Mouse (Mus musculus) macrophage (primary cell): ENCODE measurements around the gene Kank1. TPM values are rescaled to one million over a fixed set of nuclear protein-coding genes. Genes with fewer than 3 reads are reported as not detected.

Experiments
- H3K27ac ChIP-seq: fragments of 350-480 bp; formaldehyde crosslinking; 2 replicates; pipeline ENCODE4 v1.9.0; 2021
- H3K36me3 ChIP-seq: fragments of 350-480 bp; formaldehyde crosslinking; 2 replicates; pipeline ENCODE4 v1.9.0; 2021; ENCODE audit errors: inconsistent target
- H3K4me3 ChIP-seq: fragments of 350-480 bp; formaldehyde crosslinking; 2 replicates; pipeline ENCODE4 v1.9.0; 2021; ENCODE audit errors: inconsistent target
- H3K79me2 ChIP-seq: fragments of 350-480 bp; formaldehyde crosslinking; 2 replicates; pipeline ENCODE4 v1.9.0; 2021; ENCODE audit errors: inconsistent target
- WGBS: methylation state at CpG from one replicate; pipeline ENCODE4 v1.1.7; 2026; ENCODE audit warnings: inconsistent platforms; ENCODE audit not compliant: missing documents; 5-methylcytosine and 5-hydroxymethylcytosine counted together
- polyA plus RNA-seq: library from polyadenylated mRNA; stranded (reverse); fragments of 250-400 nt; gene quantifications from 3 replicates; pipeline ENCODE4 v1.2.4, GENCODE M21; 2018; ENCODE audit warnings: inconsistent platforms
- total RNA-seq, 78 experiments: library from RNA; depleted of rRNA; stranded (reverse); fragments of 250-400 nt; gene quantifications; 1 replicate in 9 of 78; 2 replicates in 24 of 78; 3 replicates in 43 of 78; 4 replicates in 2 of 78; pipeline ENCODE4 v1.2.4; 2018; ENCODE audit warnings: inconsistent platforms in 56 of 78

The Kank1 gene
- 1 to 10 TPM in 1 of 26 experiments, under 1 TPM in 1, not detected in 24; 0.25 to 2.4 TPM for total RNA-seq (2018; cell fraction: chromatin; rRNA removed)
- total RNA-seq (2018; cell fraction: cytosol; rRNA removed) = not detected
- under 1 TPM in 1 of 26 experiments, not detected in 25; 0.41 TPM for total RNA-seq (2018; cell fraction: nucleus; rRNA removed)
- polyA plus RNA-seq = not detected in 3 replicates

DNA sequence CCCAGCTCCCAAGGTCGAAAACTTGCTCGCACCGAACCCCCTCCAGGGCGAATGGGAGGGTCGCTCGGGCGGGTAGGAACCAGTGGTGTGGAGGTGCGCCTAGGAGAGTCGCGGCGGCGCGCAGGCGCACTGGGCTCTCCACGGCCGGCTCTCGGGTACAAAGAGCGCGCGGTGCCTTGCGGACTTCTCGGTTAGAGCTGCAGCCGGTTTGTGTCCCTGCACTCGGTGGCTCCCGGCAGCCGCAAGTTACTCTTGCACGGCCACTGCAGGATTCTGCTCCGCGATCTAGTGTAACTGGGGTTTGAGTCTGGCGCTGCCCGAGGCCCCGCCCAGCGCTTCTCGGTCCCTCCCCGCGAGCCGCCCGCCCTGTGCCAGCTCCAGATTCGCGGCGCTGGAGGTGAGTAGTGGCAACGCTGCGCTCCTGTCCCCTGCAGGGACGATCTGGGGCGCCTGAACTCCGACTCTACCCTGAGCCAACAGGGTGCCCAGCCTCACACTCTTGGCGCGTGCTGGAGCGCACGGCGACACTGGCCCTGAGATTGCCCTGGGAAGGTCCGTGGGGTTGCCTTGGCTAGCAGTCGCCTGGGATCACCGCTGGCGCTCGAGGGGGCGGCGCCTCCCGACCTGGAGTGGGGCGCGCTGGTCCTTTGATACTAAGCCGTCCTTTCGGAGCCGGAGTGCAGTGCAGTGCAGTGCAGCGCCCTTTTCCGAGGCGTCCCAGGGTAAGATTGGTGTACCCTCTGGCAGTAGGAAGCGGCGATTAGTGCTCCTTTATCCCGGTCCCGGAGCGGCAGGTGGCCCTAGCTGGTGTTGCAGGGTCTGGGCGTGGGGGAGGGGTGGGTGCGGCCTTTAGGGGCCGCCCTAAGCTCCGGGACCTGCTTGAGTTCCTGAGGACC lies at the start of gene Kank1:
Gene Kank1, plus strand, starts transcription at position 380 of the 896 bp plus-strand sequence.
- Histone ChIP-seq H3K36me3 (no peaks in the 10 kb centered on the region), H3K4me3 (no peak within 1 kb of the TSS), H3K79me2 (no peaks in the 10 kb centered on the region), H3K27ac (no peak within 1 kb of the TSS)
- 2% methylated on average over 74 of the region's 76 CpGs for WGBS

- Histone ChIP-seq H3K79me2 (no peaks in the 10 kb centered on the region), H3K36me3 (peaks cover 100% of the 10 kb centered on the region), H3K27ac (no peak overlapping the region), H3K4me3 (no peak overlapping the region)
- 98% methylated on average over 12 of the region's 18 CpGs for WGBS
These were observed 49.1 kb upstream of the Kank1 start for GRCm38 (mm10) chr19:25187681-25188080.

GRCm38 (mm10) chr19:25193751-25194150 lies 43.0 kb upstream of the Kank1 start:
- Histone ChIP-seq H3K27ac (no peak overlapping the region), H3K36me3 (peaks cover 98% of the 10 kb centered on the region), H3K79me2 (no peaks in the 10 kb centered on the region), H3K4me3 (no peak overlapping the region)
- WGBS = 97% methylated on average over 9 of the region's 9 CpGs

DNA sequence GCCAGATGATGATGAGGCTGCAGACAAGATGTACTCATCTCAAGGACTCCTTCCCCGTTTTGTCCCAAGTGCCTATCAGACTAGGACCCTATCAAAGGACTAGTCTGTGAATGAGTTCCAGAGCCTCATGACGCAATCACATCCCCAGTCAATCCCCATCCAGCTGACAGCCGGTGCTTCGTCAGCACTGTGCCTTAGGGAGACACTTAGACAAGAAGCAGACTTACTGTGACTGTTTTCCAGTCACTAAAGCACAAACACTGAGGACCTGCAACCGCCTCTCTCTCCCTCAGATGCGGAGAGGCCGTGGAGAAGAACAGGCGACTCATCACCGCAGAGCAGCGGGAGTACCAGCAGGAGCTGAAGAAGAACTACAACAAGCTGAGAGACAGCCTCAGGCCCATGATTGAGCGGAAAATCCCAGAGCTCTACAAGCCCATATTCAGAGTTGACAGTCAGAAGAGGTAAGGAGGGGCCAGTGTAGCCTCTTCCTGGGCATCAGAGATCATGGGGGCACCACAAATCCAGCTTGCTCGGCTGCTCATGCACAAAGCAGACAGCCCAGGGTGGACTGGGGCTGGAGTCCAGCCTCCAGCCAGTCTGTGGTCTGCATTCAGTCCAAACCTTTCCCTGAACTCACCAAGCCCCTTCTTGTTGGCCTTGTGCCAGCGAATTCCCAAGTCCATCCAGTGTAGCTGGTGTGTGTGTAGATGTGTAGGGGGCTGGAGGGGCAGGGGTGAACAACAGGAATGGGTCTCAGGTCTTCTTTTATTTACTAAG lies 36.5 kb upstream of the Kank1 start:
- 92% methylated on average over 13 of the region's 13 CpGs for WGBS
- H3K27ac ChIP-seq = no peak overlapping the region
- H3K79me2 ChIP-seq = no peaks in the 10 kb centered on the region
- H3K36me3 ChIP-seq = peaks cover 78% of the 10 kb centered on the region
- H3K4me3 ChIP-seq = no peak overlapping the region

GRCm38 (mm10) chr19:25203077-25203476 lies 33.7 kb upstream of the Kank1 start:
- Histone ChIP-seq H3K4me3 (no peak overlapping the region), H3K36me3 (peaks cover 51% of the 10 kb centered on the region), H3K79me2 (no peaks in the 10 kb centered on the region), H3K27ac (no peak overlapping the region)
- 93% methylated on average over 12 of the region's 12 CpGs for WGBS

GRCm38 (mm10) chr19:25206969-25207368 lies 29.8 kb upstream of the Kank1 start:
- no peak overlapping the region for H3K27ac ChIP-seq
- no peak overlapping the region for H3K4me3 ChIP-seq
- H3K36me3 ChIP-seq = peaks cover 13% of the 10 kb centered on the region; the same call in 1 of the 2 replicates
- no peaks in the 10 kb centered on the region for H3K79me2 ChIP-seq
- WGBS = 71% methylated on average over 12 of the region's 12 CpGs

GRCm38 (mm10) chr19:25207731-25208361 lies 28.9 kb upstream of the Kank1 start:
- Histone ChIP-seq H3K4me3 (no peak overlapping the region), H3K36me3 (peaks cover 4% of the 10 kb centered on the region; the same call in 1 of the 2 replicates), H3K79me2 (no peaks in the 10 kb centered on the region), H3K27ac (no peak overlapping the region)
- WGBS = 31% methylated on average over 23 of the region's 23 CpGs

DNA sequence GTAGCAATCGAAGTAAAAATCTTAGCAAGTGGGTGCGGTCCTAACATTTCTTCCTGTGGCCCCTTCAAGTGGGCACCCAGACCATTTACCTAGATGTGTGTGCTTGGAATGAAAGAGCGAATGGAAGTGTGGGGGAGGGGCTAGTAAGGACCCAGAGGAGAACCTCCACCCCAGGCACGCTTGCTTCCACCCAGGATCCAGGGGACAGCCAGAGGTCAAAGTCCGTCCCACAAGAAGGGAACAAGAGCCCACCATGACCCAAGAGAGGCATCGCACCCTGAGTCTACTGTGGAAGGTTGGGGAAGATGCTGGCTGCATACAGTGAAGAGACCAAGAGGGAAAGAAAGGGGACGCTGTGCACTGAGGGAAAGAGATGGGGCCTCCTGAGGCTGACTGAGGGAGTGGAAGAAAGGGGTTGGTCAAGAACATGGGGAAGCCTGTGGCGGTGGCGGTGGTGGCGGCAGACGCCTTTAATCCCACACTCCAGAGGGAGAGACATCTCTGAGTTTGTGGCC lies 28.1 kb upstream of the Kank1 start:
- Histone ChIP-seq H3K4me3 (no peak overlapping the region), H3K79me2 (no peaks in the 10 kb centered on the region), H3K27ac (no peak overlapping the region), H3K36me3 (no peaks in the 10 kb centered on the region)
- WGBS = 86% methylated on average over 11 of the region's 11 CpGs

- 88% methylated on average over 2 of the region's 2 CpGs for WGBS
- no peak overlapping the region for H3K27ac ChIP-seq
- H3K4me3 ChIP-seq = no peak overlapping the region
- H3K79me2 ChIP-seq = no peaks in the 10 kb centered on the region
- no peaks in the 10 kb centered on the region for H3K36me3 ChIP-seq
These were observed 16.2 kb upstream of the Kank1 start for GRCm38 (mm10) chr19:25220611-25221010.

DNA sequence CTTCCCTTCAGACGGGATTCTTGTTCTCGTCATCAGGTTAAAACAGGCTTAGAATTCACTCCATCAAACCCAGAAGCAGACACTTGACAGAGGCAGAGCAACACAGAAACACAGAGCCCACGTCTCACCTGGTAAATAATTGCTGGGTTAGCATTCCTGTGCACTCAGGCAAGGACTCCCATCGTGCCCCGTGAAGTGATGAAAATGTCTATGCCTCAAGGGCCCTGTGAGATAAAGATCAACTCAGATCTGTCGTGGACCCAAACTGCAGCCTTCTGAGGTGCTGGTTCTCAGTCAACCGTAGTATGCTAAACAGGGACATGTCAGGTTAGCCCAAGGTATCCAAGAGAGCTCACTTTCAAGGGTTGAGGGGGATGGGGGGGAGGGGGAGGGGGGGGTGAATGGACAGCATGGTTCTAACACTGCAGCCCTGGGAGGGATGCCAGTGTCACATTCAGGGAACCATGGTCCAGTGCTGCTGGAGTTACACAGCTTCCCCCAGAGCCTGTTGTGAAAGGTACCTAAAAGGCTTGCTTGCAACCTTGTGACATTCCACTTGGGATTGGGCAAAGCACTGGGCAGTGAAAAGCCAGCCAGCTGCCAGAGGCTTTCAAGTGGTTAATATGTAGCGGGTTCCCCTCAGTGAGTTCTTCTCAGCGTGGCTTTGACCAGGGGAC lies 14.7 kb upstream of the Kank1 start:
- no peak overlapping the region for H3K4me3 ChIP-seq
- H3K79me2 ChIP-seq = no peaks in the 10 kb centered on the region
- H3K36me3 ChIP-seq = no peaks in the 10 kb centered on the region
- 83% methylated on average over 9 of the region's 9 CpGs for WGBS
- H3K27ac ChIP-seq = no peak overlapping the region

GRCm38 (mm10) chr19:25230058-25230974 lies 6.5 kb upstream of the Kank1 start:
- no peak overlapping the region for H3K4me3 ChIP-seq
- no peaks in the 10 kb centered on the region for H3K36me3 ChIP-seq
- no peak overlapping the region for H3K27ac ChIP-seq
- WGBS = 87% methylated on average over 4 of the region's 4 CpGs
- no peaks in the 10 kb centered on the region for H3K79me2 ChIP-seq

- Histone ChIP-seq H3K27ac (no peak overlapping the region), H3K4me3 (no peak overlapping the region), H3K36me3 (no peaks in the 10 kb centered on the region), H3K79me2 (no peaks in the 10 kb centered on the region)
- 96% methylated on average over 4 of the region's 4 CpGs for whole genome bisulfite sequencing
These were observed 5.8 kb upstream of the Kank1 start for GRCm38 (mm10) chr19:25230975-25231334.

DNA sequence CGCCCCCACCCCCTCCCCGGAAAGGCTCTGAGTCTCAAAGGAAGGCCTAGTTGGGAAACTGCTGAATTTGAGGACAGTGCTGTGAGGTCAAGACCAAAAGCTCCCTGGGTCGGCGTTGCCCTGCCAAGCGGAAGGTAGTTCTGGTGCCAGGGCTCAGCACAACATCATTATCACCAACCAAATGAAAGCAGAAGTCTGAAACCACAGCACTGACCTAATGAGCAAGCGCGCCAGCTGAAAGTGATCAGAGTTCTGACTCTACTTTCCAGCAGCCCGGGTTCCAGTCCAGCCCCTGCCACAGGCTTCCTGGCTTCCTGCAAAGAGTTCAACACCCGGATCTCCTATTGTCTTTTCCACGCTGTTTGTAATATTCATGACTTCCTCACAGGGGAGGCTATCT lies 4.7 kb upstream of the Kank1 start:
- H3K4me3 ChIP-seq = no peak overlapping the region
- no peaks in the 10 kb centered on the region for H3K36me3 ChIP-seq
- 4% methylated on average over 10 of the region's 10 CpGs for WGBS
- no peaks in the 10 kb centered on the region for H3K79me2 ChIP-seq
- no peak overlapping the region for H3K27ac ChIP-seq
